In the genomic region with DNA sequence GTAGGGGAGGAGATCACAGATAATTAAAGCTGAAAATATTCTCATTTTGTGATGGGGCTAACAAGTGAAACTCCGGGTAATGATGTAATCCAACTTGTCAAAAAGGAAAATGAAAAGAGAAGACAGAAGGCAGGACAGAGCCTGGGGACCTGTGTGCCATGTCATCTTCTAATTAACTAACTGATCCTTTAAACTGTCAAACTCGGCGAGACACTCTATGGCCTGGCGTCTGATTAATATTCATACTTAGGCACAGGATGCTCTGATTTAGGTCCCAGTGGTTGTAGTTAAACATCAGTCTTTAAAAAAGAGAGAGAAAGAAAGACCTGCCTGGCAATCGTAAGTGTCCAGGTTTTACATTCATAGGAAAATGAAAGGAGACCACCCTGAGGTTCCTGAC, we compare ENCODE assay signal across 14 mouse cellular contexts.
"Had no signal": no experiment of that assay in that cellular context is flagged by ENCODE, and none has a peak within 500 bp of the region (broad histone marks: within the 10 kb centered on the region; RNA-seq: fewer than 3 reads in every experiment).

No protein-coding gene starts in this region.

- H3K4me1 ChIP-seq: liver, embryonic 12.5 days; neural tube, embryonic 12.5 days had no signal

- H3K36me3 ChIP-seq: liver, embryonic 12.5 days; neural tube, embryonic 12.5 days; stomach, embryonic 15.5 days had no signal

- H3K27me3 ChIP-seq: liver, embryonic 12.5 days; neural tube, embryonic 12.5 days; stomach, embryonic 15.5 days had no signal

- ATAC-seq: liver, embryonic 12.5 days had no signal

- H3K9ac ChIP-seq: liver, embryonic 12.5 days; liver, embryonic 14.5 days; lung, embryonic 14.5 days; neural tube, embryonic 12.5 days; stomach, embryonic 15.5 days had no signal

- H3K4me3 ChIP-seq: liver, embryonic 12.5 days; myocyte; neural tube, embryonic 12.5 days; stomach, embryonic 15.5 days had no signal

- H3K27ac ChIP-seq: liver, embryonic 12.5 days; liver, embryonic 14.5 days; neural tube, embryonic 12.5 days; stomach, embryonic 15.5 days; stomach, postnatal 0 days had no signal

- H3K9me3 ChIP-seq: liver, embryonic 12.5 days; neural tube, embryonic 12.5 days; stomach, embryonic 15.5 days had no signal

- H3K4me2 ChIP-seq: liver, embryonic 12.5 days; lung, embryonic 14.5 days; neural tube, embryonic 12.5 days; stomach, embryonic 15.5 days had no signal

- DNase-seq: lung, adult 18-20 months; lung, embryonic 14.5 days; lung, postnatal 10 days; lung, postnatal 4 days; right cerebral cortex, postnatal 14 days; thymus, adult 2 months; thymus, postnatal 25 days; thymus, postnatal 4 days had no signal
